Mouse (Mus musculus) hindbrain, embryonic 11.5 days (tissue): ENCODE data around the gene 1700040F15Rik. TPM values are rescaled to one million over a fixed set of nuclear protein-coding genes. Genes with fewer than 3 reads are reported as not detected.
"Not testable (repeated sequence)": the region's sequence is repeated elsewhere in the genome, so short reads cannot be mapped to it uniquely, and the experiment has no call there.

Experiments
- ATAC-seq: fragments of 200-750 bp; cut with Nextera tagmentation; 2 replicates; pipeline ENCODE4 v1.8.0; 2017; ENCODE audit warnings: mild to moderate bottlenecking, moderate TSS enrichment, moderate library complexity; ENCODE audit not compliant: low FRiP score
- DNase-seq: peaks from one replicate; pipeline ENCODE4 v3.0.0-alpha.2; 2015; ENCODE audit warnings: low spot score
- H3K27ac ChIP-seq: fragments of 300-500 bp; sonication (generic); 2 replicates; pipeline ENCODE4 v1.5.1; 2014; ENCODE audit warnings: mild to moderate bottlenecking, low read depth, low read length
- H3K27me3 ChIP-seq: fragments of 300-500 bp; sonication (generic); 2 replicates; pipeline ENCODE4 v1.6.1; 2014; ENCODE audit warnings: mild to moderate bottlenecking, low read length, moderate library complexity, mixed read lengths; ENCODE audit not compliant: control insufficient read depth, insufficient read depth
- H3K36me3 ChIP-seq: fragments of 300-500 bp; sonication (generic); 2 replicates; pipeline ENCODE4 v1.6.1; 2014; ENCODE audit warnings: mild to moderate bottlenecking, low read length, moderate library complexity, mixed read lengths; ENCODE audit not compliant: control insufficient read depth, insufficient read depth
- H3K4me1 ChIP-seq: fragments of 300-500 bp; sonication (generic); replicated peaks from 2 replicates; pipeline ENCODE4 v1.6.1; 2014; ENCODE audit warnings: low read length, mixed read lengths; ENCODE audit not compliant: control insufficient read depth, insufficient read depth
- H3K4me2 ChIP-seq: fragments of 300-500 bp; sonication (generic); replicated peaks from 2 replicates; pipeline ENCODE4 v1.6.1; 2014; ENCODE audit warnings: mild to moderate bottlenecking, low read depth, low read length
- H3K4me3 ChIP-seq: fragments of 300-500 bp; sonication (generic); 2 replicates; pipeline ENCODE4 v1.5.1; 2014; ENCODE audit warnings: low read depth, low read length
- H3K9ac ChIP-seq: fragments of 300-500 bp; sonication (generic); 2 replicates; pipeline ENCODE4 v1.6.1; 2014; ENCODE audit warnings: low read depth, low read length
- H3K9me3 ChIP-seq: fragments of 300-500 bp; sonication (generic); 2 replicates; pipeline ENCODE4 v1.6.1; 2016; ENCODE audit warnings: low read length; ENCODE audit not compliant: control insufficient read depth
- WGBS: fragments of 180-500 bp; shearing (Covaris S2); extraction: QIAGEN DNeasy Blood & Tissue Kit; methylation state at CpG from one replicate; pipeline ENCODE4 v1.1.7; 2014; 5-methylcytosine and 5-hydroxymethylcytosine counted together
- polyA plus RNA-seq: library from polyadenylated mRNA; unstranded; fragments of >200 nt; fragmentation: Nextera tagmentation; extraction: Ambion mirVana; gene quantifications from 2 replicates; pipeline ENCODE4 v1.2.1, GENCODE M21; 2014

Gene 1700040F15Rik
- not detected in 2 replicates for polyA plus RNA-seq

DNA sequence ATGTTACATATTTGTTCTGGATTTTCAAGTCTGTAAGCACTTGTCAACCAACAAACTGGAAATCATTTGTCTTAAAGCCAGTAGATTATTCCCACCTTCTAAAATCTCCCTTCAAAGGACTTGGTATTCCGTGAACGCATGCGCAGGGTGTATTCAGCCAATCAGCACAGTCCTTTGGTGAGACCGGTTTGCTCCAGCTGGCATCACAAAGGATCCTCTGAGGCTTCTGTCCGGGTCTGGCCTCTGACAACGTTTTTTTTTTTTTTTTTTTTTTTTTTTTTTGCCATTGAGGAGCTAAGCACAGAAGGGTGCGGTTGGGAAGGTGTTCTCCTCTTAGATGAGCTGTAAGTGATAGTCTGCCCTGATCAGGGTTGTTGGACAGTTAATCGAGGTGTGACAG, at the start of gene 1700040F15Rik:
1700040F15Rik (plus strand) TSS at position 301 of the 400 bp plus-strand sequence.
- not testable (repeated sequence) for DNase-seq, H3K9ac ChIP-seq, H3K27me3 ChIP-seq, H3K9me3 ChIP-seq, H3K4me3 ChIP-seq, ATAC-seq, H3K4me1 ChIP-seq, H3K27ac ChIP-seq, H3K36me3 ChIP-seq, H3K4me2 ChIP-seq
- WGBS = no CpG with 5 or more reads among the region's 8 CpGs
